Mouse (Mus musculus) cerebellum, postnatal 25 days (tissue): ENCODE measurements around the gene Pcgf1.

Experiments
- DNase-seq, 2 experiments: peaks; one replicate each; pipeline ENCODE4 v3.0.0; 2021; ENCODE audit warnings: mixed read lengths in 2 of 2

Gene Pcgf1

GRCm38 (mm10) chr6:83127419-83127818, 49.8 kb downstream of the Pcgf1 start:
- no peak for DNase-seq
